Mouse (Mus musculus) small intestine, adult 2 months (tissue): Measurements from ENCODE around the gene Ddx59.

Experiments
- CTCF ChIP-seq: fragments of 200-500 bp; IDR thresholded peaks from 2 replicates; pipeline ENCODE4 v1.5.1; 2012; ENCODE audit warnings: low read depth, mild to moderate bottlenecking, control low read depth, inconsistent platforms, low read length, moderate library complexity, mixed read lengths; ENCODE audit not compliant: insufficient replicate concordance, insufficient read length; ENCODE audit errors: extremely low read depth
- POLR2A ChIP-seq: fragments of 200-500 bp; IDR thresholded peaks from 2 replicates; pipeline ENCODE4 v1.6.1; 2012; ENCODE audit warnings: low read depth, mild to moderate bottlenecking, control low read depth, inconsistent platforms, low read length, moderate library complexity

DNA sequence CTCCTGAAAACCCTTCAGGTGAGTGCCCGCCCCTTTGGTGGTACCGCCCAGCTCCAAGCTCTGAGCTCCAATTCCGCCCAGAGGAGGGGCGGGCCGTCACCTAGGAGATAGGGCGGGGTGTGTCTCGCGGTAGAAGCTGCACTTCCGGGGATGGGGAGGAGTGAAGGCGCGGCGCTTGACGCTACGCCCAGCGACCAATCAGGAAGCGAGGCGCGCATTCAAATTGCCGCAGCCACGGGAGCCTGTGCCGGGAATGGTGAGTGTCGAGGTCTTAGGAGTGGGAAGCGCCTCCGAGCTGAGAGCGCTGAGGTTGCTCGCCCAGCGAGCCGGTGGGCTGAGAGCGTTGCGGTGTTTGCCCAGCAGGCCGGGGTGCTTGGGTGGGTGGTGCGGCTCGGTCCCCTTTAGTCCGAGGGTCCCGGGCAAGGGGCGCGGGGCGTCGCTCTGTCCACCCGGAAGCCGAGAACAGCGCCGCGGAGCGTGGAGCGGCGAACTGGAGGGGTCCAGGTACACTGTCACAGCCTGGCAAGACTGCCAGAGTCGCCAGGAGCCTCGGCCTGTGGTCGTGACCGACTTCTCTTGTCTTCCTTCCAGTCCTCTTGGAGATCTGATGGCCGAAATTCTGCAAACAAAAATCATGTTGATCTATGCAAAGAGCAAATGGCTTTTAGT is 51.2 kb downstream of the Ddx59 start, which contains the start of gene Kif14:
- TF ChIP-seq CTCF (no peak), POLR2A (no peak)
